Mouse (Mus musculus) yolk sac, embryonic 10.5 days (tissue): ENCODE measurements around the gene Gm3383.
"Not testable (repeated sequence)": the region's sequence is repeated elsewhere in the genome, so short reads cannot be mapped to it uniquely, and the experiment has no call there.

Source experiments
- DNase-seq: peaks from one replicate; pipeline ENCODE4 v3.0.0-alpha.2; 2017; ENCODE audit warnings: low spot score

Gm3383 gene

GRCm38 (mm10) chr14:5807882-5808281 lies at the start of gene Gm3383:
TSS of gene Gm3383 (minus strand) at chr14:5807982.
- not testable (repeated sequence) for DNase-seq

- not testable (repeated sequence) for DNase-seq
Observed at GRCm38 (mm10) chr14:5855911-5856310, 48.1 kb upstream of the Gm3383 start.

- not testable (repeated sequence) for DNase-seq
Observed at GRCm38 (mm10) chr14:5830229-5830628, 22.4 kb upstream of the Gm3383 start, which contains the start of gene Gm3424. TSS of gene Gm3424 (minus strand) at chr14:5830329.

DNA sequence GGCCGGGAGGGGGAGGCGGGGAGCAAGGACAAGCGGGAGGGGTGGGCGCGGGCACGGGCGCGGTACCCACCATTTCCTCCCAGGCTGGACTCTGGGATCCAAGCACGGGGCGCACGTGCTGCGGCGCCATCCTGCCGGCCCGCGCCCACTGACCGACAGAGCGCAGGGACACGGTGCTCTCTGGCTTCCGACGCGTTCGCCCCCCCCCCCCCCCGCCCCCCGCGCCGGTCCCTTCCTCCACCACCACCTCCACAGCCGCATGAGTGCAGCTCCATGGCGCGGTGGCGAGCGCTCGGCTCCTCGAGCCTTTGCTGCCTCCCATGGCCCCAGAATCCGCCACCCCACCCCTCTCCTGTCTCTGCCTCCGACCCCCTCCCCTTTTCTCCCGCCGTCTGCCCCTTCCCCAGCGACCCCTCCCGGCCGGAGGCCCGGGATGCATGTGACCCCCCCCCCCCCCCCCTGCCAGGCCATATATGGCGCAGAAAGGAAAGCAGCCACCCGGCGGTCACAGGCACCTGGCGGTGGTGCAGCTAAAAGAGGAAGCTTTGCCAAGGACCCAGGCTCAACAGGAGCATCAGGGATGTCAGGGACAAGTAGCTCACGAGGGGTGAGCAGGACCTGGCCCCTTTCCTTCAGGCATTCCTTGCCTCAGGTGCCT lies 5.0 kb upstream of the Gm3383 start:
- not testable (repeated sequence) for DNase-seq

DNA sequence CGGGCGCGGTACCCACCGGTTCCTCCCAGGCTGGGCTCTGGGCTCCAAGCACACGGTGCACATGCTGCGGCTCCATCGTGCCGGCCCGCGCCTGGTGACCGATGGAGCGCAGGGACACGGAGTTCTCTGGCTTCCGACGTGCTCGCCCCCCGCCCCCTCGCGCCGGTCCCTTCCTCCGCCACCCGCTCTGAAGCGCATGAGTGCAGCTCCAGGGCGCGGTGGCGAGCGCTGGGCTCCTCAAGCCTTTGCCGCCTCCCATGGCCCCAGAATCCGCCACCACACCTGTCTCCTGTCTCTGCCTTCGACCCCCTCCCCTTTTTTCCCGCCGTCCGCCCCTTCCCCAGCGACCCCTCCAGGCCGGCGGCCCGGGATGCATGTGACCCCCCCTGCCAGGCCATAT lies 66.3 kb downstream of the Gm3383 start, which contains the start of gene Gm3373:
Gene Gm3373, minus strand, starts transcription at position 101 of the 400 bp plus-strand sequence.
- not testable (repeated sequence) for DNase-seq

- DNase-seq: not testable (repeated sequence)
Observed at GRCm38 (mm10) chr14:5687357-5687756, 120.4 kb downstream of the Gm3383 start, which contains the start of gene Gm9603. TSS of gene Gm9603 (minus strand) at chr14:5687457.

GRCm38 (mm10) chr14:5632928-5633327 lies 174.9 kb downstream of the Gm3383 start, which contains the start of gene Gm8265:
TSS of gene Gm8265 (minus strand) at chr14:5633028.
- DNase-seq: not testable (repeated sequence)
